ENCODE assay signal across 21 mouse cellular contexts in the genomic region with DNA sequence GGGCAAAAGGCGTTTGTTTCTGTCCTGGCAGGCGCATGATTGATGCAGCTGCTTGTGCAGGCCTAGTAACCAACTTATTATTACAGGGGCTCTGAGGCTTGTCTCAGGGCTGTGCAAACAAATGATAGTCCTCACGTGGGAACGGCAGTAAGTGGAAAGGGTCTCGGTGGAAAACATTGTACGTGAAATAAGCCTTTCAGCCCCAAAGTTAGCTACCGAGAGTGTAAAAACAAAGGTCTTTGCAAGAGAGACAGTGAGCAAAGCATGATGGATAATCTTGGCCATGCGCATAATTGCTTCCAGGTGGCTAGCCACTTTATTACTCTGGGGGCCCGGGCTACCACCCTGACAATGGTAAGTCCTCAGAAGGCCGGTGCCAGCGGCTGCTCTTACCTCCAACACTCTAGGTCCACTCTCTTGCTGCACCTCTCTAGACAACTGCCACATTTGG.
DNase-seq lines count a peak whose midpoint lies in the region; ATAC-seq lines count a peak whose summit lies in the region.
"Had no signal": no experiment of that assay in that cellular context is flagged by ENCODE, and none has a peak within 500 bp of the region (broad histone marks: within the 10 kb centered on the region; RNA-seq: fewer than 3 reads in every experiment).

No protein-coding gene starts in this region.

- WGBS in hindbrain, embryonic 11.5 days: 23% methylated on average over 11 of the region's 11 CpGs
- 26% methylated on average over 11 of the region's 11 CpGs for WGBS in hindbrain, embryonic 16.5 days
- WGBS in embryonic facial prominence, embryonic 10.5 days: 32% methylated on average over 11 of the region's 11 CpGs
- 31% methylated on average over 11 of the region's 11 CpGs for WGBS in hindbrain, embryonic 14.5 days
- WGBS in neural tube, embryonic 11.5 days: 5% methylated on average over 11 of the region's 11 CpGs

- peak; percentile 67 for ATAC-seq in hindbrain, embryonic 11.5 days (ENCODE audit: low FRiP score)
- no peak for ATAC-seq in hindbrain, embryonic 16.5 days
- no peak for ATAC-seq in hindbrain, embryonic 14.5 days (ENCODE audit: low FRiP score)
- ATAC-seq in neural tube, embryonic 11.5 days (ENCODE audit: insufficient read depth, low FRiP score, low TSS enrichment): peak; percentile 82

- no peaks in the 10 kb centered on the region for H3K36me3 ChIP-seq in hindbrain, embryonic 11.5 days (ENCODE audit: control insufficient read depth, insufficient read depth, low read length)
- H3K36me3 ChIP-seq in hindbrain, embryonic 16.5 days (ENCODE audit: control insufficient read depth, insufficient read depth, low read length): no peaks in the 10 kb centered on the region
- no peaks in the 10 kb centered on the region for H3K36me3 ChIP-seq in embryonic facial prominence, embryonic 10.5 days (replicated peaks)
- no peaks in the 10 kb centered on the region for H3K36me3 ChIP-seq in hindbrain, embryonic 14.5 days (replicated peaks; ENCODE audit: control insufficient read depth, insufficient read depth)
- H3K36me3 ChIP-seq in neural tube, embryonic 11.5 days (ENCODE audit: control insufficient read depth, insufficient read depth, low read length): no peaks in the 10 kb centered on the region
- H3K36me3 ChIP-seq: G1E; heart, embryonic 13.5 days; midbrain, embryonic 12.5 days had no signal

- no peak overlapping the region for H3K9ac ChIP-seq in hindbrain, embryonic 11.5 days (ENCODE audit: low read depth, low read length)
- H3K9ac ChIP-seq in hindbrain, embryonic 16.5 days (ENCODE audit: low read depth, low read length): no peak overlapping the region
- H3K9ac ChIP-seq in hindbrain, embryonic 14.5 days: no peak overlapping the region
- no peak overlapping the region for H3K9ac ChIP-seq in neural tube, embryonic 11.5 days (ENCODE audit: low read length)
- H3K9ac ChIP-seq: heart, embryonic 13.5 days; midbrain, embryonic 12.5 days had no signal

- DNase-seq in hindbrain, embryonic 11.5 days (ENCODE audit: low spot score): peak; percentile 66
- DNase-seq in embryonic facial prominence, embryonic 10.5 days (ENCODE audit: low spot score): peak; percentile 72
- peak; percentile 29 for DNase-seq in hindbrain, embryonic 14.5 days (ENCODE audit: low spot score)
- peak; percentile 73 for DNase-seq in neural tube, embryonic 11.5 days (ENCODE audit: low spot score)
- DNase-seq in natural killer cell, adult 2 months (ENCODE audit: low spot score in 2 of 2): no peak
- DNase-seq in urinary bladder, adult 18-20 months (ENCODE audit: low spot score in 2 of 2): no peak
- DNase-seq in right cerebral cortex, postnatal 4 days: no peak
- DNase-seq: adrenal gland, adult 8-10 months; cerebellum, adult 2 months; gastrocnemius, postnatal 10 days; heart, postnatal 4 days; kidney, adult 8-10 months; kidney, postnatal 4 days; spleen, adult 18-20 months; thymus, postnatal 14 days had no signal

- H3K9me3 ChIP-seq in hindbrain, embryonic 11.5 days (ENCODE audit: control insufficient read depth, low read length): no peaks in the 10 kb centered on the region
- no peaks in the 10 kb centered on the region for H3K9me3 ChIP-seq in hindbrain, embryonic 16.5 days (ENCODE audit: control insufficient read depth, low read length)
- no peaks in the 10 kb centered on the region for H3K9me3 ChIP-seq in embryonic facial prominence, embryonic 10.5 days
- H3K9me3 ChIP-seq in hindbrain, embryonic 14.5 days (ENCODE audit: control insufficient read depth, low read length): no peaks in the 10 kb centered on the region
- no peaks in the 10 kb centered on the region for H3K9me3 ChIP-seq in neural tube, embryonic 11.5 days (ENCODE audit: control insufficient read depth, low read length)
- H3K9me3 ChIP-seq: heart, embryonic 13.5 days; midbrain, embryonic 12.5 days had no signal

- no peak overlapping the region for H3K4me3 ChIP-seq in hindbrain, embryonic 11.5 days (ENCODE audit: low read depth, low read length)
- no peak overlapping the region for H3K4me3 ChIP-seq in hindbrain, embryonic 16.5 days (ENCODE audit: low read length)
- H3K4me3 ChIP-seq in embryonic facial prominence, embryonic 10.5 days: no peak overlapping the region
- no peak overlapping the region for H3K4me3 ChIP-seq in hindbrain, embryonic 14.5 days (replicated peaks; ENCODE audit: low read length)
- H3K4me3 ChIP-seq in neural tube, embryonic 11.5 days (ENCODE audit: low read depth, low read length): no peak overlapping the region
- H3K4me3 ChIP-seq: heart, embryonic 13.5 days; midbrain, embryonic 12.5 days; myocyte had no signal

- peak overlapping the region; percentile 58 for H3K27ac ChIP-seq in hindbrain, embryonic 11.5 days (ENCODE audit: low read depth, low read length)
- no peak overlapping the region for H3K27ac ChIP-seq in hindbrain, embryonic 16.5 days (ENCODE audit: low read depth, low read length)
- peak overlapping the region; percentile 85 for H3K27ac ChIP-seq in embryonic facial prominence, embryonic 10.5 days (replicated peaks)
- H3K27ac ChIP-seq in hindbrain, embryonic 14.5 days: no peak overlapping the region
- peak overlapping the region; percentile 42; the same call in 1 of the 2 replicates for H3K27ac ChIP-seq in neural tube, embryonic 11.5 days (ENCODE audit: low read depth, low read length)
- H3K27ac ChIP-seq: heart, embryonic 13.5 days; midbrain, embryonic 12.5 days; stomach, postnatal 0 days had no signal

- H3K27me3 ChIP-seq in hindbrain, embryonic 11.5 days (ENCODE audit: control insufficient read depth, insufficient read depth, low read length): no peaks in the 10 kb centered on the region
- H3K27me3 ChIP-seq in hindbrain, embryonic 16.5 days (replicated peaks; ENCODE audit: control insufficient read depth, insufficient read depth, low read length): no peaks in the 10 kb centered on the region
- H3K27me3 ChIP-seq in embryonic facial prominence, embryonic 10.5 days (replicated peaks; ENCODE audit: low read depth, poor library complexity, severe bottlenecking): no peaks in the 10 kb centered on the region
- H3K27me3 ChIP-seq in hindbrain, embryonic 14.5 days (ENCODE audit: control insufficient read depth, insufficient read depth, low read length): no peaks in the 10 kb centered on the region
- no peaks in the 10 kb centered on the region for H3K27me3 ChIP-seq in neural tube, embryonic 11.5 days (ENCODE audit: control insufficient read depth, insufficient read depth, low read length)
- H3K27me3 ChIP-seq: heart, embryonic 13.5 days; midbrain, embryonic 12.5 days had no signal

- H3K4me1 ChIP-seq in hindbrain, embryonic 11.5 days (replicated peaks; ENCODE audit: control insufficient read depth, insufficient read depth, low read length): peaks cover 6% of the 10 kb centered on the region; the same call in 1 of the 2 replicates
- peaks cover 6% of the 10 kb centered on the region; the same call in 1 of the 2 replicates for H3K4me1 ChIP-seq in hindbrain, embryonic 16.5 days (ENCODE audit: control insufficient read depth, insufficient read depth, low read depth, low read length)
- H3K4me1 ChIP-seq in embryonic facial prominence, embryonic 10.5 days: peaks cover 27% of the 10 kb centered on the region
- H3K4me1 ChIP-seq in hindbrain, embryonic 14.5 days (replicated peaks; ENCODE audit: control insufficient read depth, insufficient read depth, low read length): peaks cover 16% of the 10 kb centered on the region
- peaks cover 15% of the 10 kb centered on the region for H3K4me1 ChIP-seq in neural tube, embryonic 11.5 days (ENCODE audit: control insufficient read depth, insufficient read depth, low read length)

- H3K4me2 ChIP-seq in hindbrain, embryonic 11.5 days (replicated peaks; ENCODE audit: low read depth, low read length): no peak overlapping the region
- H3K4me2 ChIP-seq in hindbrain, embryonic 16.5 days (ENCODE audit: low read length): no peak overlapping the region
- H3K4me2 ChIP-seq in hindbrain, embryonic 14.5 days (replicated peaks): no peak overlapping the region
- no peak overlapping the region for H3K4me2 ChIP-seq in neural tube, embryonic 11.5 days (ENCODE audit: low read depth)
- H3K4me2 ChIP-seq: heart, embryonic 13.5 days; midbrain, embryonic 12.5 days had no signal

Comparison
In these comparisons a context has a peak if more than half of its experiments do, and no peak if none do; other contexts are left out.
1. ATAC-seq: peak in hindbrain, embryonic 11.5 days (single experiment) and neural tube, embryonic 11.5 days (single experiment); none in hindbrain, embryonic 16.5 days (single experiment) and hindbrain, embryonic 14.5 days (single experiment).
2. H3K27ac ChIP-seq: peak in hindbrain, embryonic 11.5 days (single experiment), embryonic facial prominence, embryonic 10.5 days (single experiment) and neural tube, embryonic 11.5 days (single experiment); none in hindbrain, embryonic 16.5 days (single experiment) and hindbrain, embryonic 14.5 days (single experiment).
3. DNase-seq: peak in hindbrain, embryonic 11.5 days (single experiment), embryonic facial prominence, embryonic 10.5 days (single experiment), hindbrain, embryonic 14.5 days (single experiment) and neural tube, embryonic 11.5 days (single experiment); none in natural killer cell, adult 2 months (0 of 2), urinary bladder, adult 18-20 months (0 of 2) and right cerebral cortex, postnatal 4 days (single experiment).